Mouse (Mus musculus): Measurements from ENCODE around the gene Carnmt1. TPM values are rescaled to one million over a fixed set of nuclear protein-coding genes. Genes with fewer than 3 reads are reported as not detected.
A peak's percentile ranks its signal among the peaks of the same experiment; 100 is the strongest.
"Not testable (repeated sequence)": the region's sequence is repeated elsewhere in the genome, so short reads cannot be mapped to it uniquely, and the experiment has no call there.

Carnmt1 gene
- polyA plus RNA-seq, 1 experiment from 2014 or later, result 35.9 TPM

- TF ChIP-seq CTCF (IDR thresholded peaks at IDR 0.05; ENCODE audit: low read depth), result peak; percentile 26; the same call in 1 of the 2 replicates
- H3K27ac ChIP-seq, result peak overlapping the region; percentile 94
- H3K4me2 ChIP-seq (ENCODE audit: low read length), result peak overlapping the region; percentile 69
- not testable (repeated sequence) for H3K27me3 ChIP-seq (ENCODE audit: insufficient read depth, low read length); H3K9me3 ChIP-seq (replicated peaks; ENCODE audit: low read length); H3K36me3 ChIP-seq (ENCODE audit: insufficient read depth, low read length); H3K4me1 ChIP-seq (replicated peaks; ENCODE audit: insufficient read depth, low read length)
- H3K9ac ChIP-seq (ENCODE audit: low read depth, low read length), result peak overlapping the region; percentile 76
- peak overlapping the region; percentile 77 for H3K4me3 ChIP-seq (replicated peaks; ENCODE audit: low read depth, low read length)
- 0% methylated on average over 36 of the region's 46 CpGs for WGBS
- DNase-seq (ENCODE audit: low spot score), result peak; percentile 45
- ATAC-seq (replicated peaks; ENCODE audit: low FRiP score, low read depth), result peak; percentile 55
Measured at GRCm38 (mm10) chr19:18713357-18713756, 42.8 kb downstream of the Carnmt1 start.

GRCm38 (mm10) chr19:18716374-18716773, 45.8 kb downstream of the Carnmt1 start:
- no peak overlapping the region for H3K9ac ChIP-seq (ENCODE audit: low read depth, low read length)
- H3K4me1 ChIP-seq (replicated peaks; ENCODE audit: insufficient read depth, low read length), result peaks cover 5% of the 10 kb centered on the region; the same call in 1 of the 2 replicates
- peak; percentile 85 for DNase-seq (ENCODE audit: low spot score)
- H3K36me3 ChIP-seq (ENCODE audit: insufficient read depth, low read length), result 0 out of 2 replicates have a peak, but pooled peaks cover 3% of the 10 kb centered on the region
- peak; percentile 80 for TF ChIP-seq CTCF (IDR thresholded peaks at IDR 0.05; ENCODE audit: low read depth)
- no peak overlapping the region for H3K4me2 ChIP-seq (ENCODE audit: low read length)
- H3K27ac ChIP-seq, result no peak overlapping the region
- ATAC-seq (replicated peaks; ENCODE audit: low FRiP score, low read depth), result no peak
- H3K4me3 ChIP-seq (replicated peaks; ENCODE audit: low read depth, low read length), result no peak overlapping the region
- H3K27me3 ChIP-seq (ENCODE audit: insufficient read depth, low read length), result no peaks in the 10 kb centered on the region
- 24% methylated on average over 1 of the region's 1 CpGs for WGBS
- H3K9me3 ChIP-seq (replicated peaks; ENCODE audit: low read length), result no peaks in the 10 kb centered on the region

- Histone ChIP-seq H3K9ac (ENCODE audit: low read depth, low read length) (no peak overlapping the region), H3K27me3 (ENCODE audit: insufficient read depth, low read length) (no peaks in the 10 kb centered on the region), H3K9me3 (replicated peaks; ENCODE audit: low read length) (no peaks in the 10 kb centered on the region), H3K4me2 (ENCODE audit: low read length) (no peak overlapping the region), H3K4me1 (replicated peaks; ENCODE audit: insufficient read depth, low read length) (no peaks in the 10 kb centered on the region), H3K4me3 (replicated peaks; ENCODE audit: low read depth, low read length) (no peak overlapping the region), H3K36me3 (ENCODE audit: insufficient read depth, low read length) (0 out of 2 replicates have a peak, but pooled peaks cover 3% of the 10 kb centered on the region), H3K27ac (no peak overlapping the region)
- no peak for DNase-seq (ENCODE audit: low spot score)
- 81% methylated on average over 3 of the region's 3 CpGs for WGBS
- no peak for ATAC-seq (replicated peaks; ENCODE audit: low FRiP score, low read depth)
- no peak for TF ChIP-seq CTCF (IDR thresholded peaks at IDR 0.05; ENCODE audit: low read depth)
Measured at GRCm38 (mm10) chr19:18720337-18720736, 49.8 kb downstream of the Carnmt1 start.

GRCm38 (mm10) chr19:18725186-18725585, 54.6 kb downstream of the Carnmt1 start:
- no peak for DNase-seq (ENCODE audit: low spot score)
- Histone ChIP-seq H3K4me1 (replicated peaks; ENCODE audit: insufficient read depth, low read length) (no peaks in the 10 kb centered on the region), H3K27me3 (ENCODE audit: insufficient read depth, low read length) (no peaks in the 10 kb centered on the region), H3K9ac (ENCODE audit: low read depth, low read length) (no peak overlapping the region), H3K27ac (no peak overlapping the region), H3K4me2 (ENCODE audit: low read length) (no peak overlapping the region), H3K36me3 (ENCODE audit: insufficient read depth, low read length) (no peaks in the 10 kb centered on the region), H3K9me3 (replicated peaks; ENCODE audit: low read length) (no peaks in the 10 kb centered on the region), H3K4me3 (replicated peaks; ENCODE audit: low read depth, low read length) (no peak overlapping the region)
- 78% methylated on average over 2 of the region's 2 CpGs for WGBS
- no peak for TF ChIP-seq CTCF (IDR thresholded peaks at IDR 0.05; ENCODE audit: low read depth)
- ATAC-seq (replicated peaks; ENCODE audit: low FRiP score, low read depth), result no peak

- Histone ChIP-seq H3K4me3 (replicated peaks; ENCODE audit: low read depth, low read length) (no peak overlapping the region), H3K4me2 (ENCODE audit: low read length) (no peak overlapping the region), H3K9me3 (replicated peaks; ENCODE audit: low read length) (no peaks in the 10 kb centered on the region), H3K4me1 (replicated peaks; ENCODE audit: insufficient read depth, low read length) (no peaks in the 10 kb centered on the region), H3K36me3 (ENCODE audit: insufficient read depth, low read length) (no peaks in the 10 kb centered on the region), H3K27me3 (ENCODE audit: insufficient read depth, low read length) (no peaks in the 10 kb centered on the region), H3K9ac (ENCODE audit: low read depth, low read length) (no peak overlapping the region), H3K27ac (no peak overlapping the region)
- DNase-seq (ENCODE audit: low spot score) (no peak), ATAC-seq (replicated peaks; ENCODE audit: low FRiP score, low read depth) (no peak)
- WGBS, result 60% methylated on average over 7 of the region's 7 CpGs
- TF ChIP-seq CTCF (IDR thresholded peaks at IDR 0.05; ENCODE audit: low read depth), result no peak
Measured at GRCm38 (mm10) chr19:18730255-18730654, 59.7 kb downstream of the Carnmt1 start.

GRCm38 (mm10) chr19:18731077-18731476, 60.5 kb downstream of the Carnmt1 start:
- no peak overlapping the region for H3K27ac ChIP-seq
- H3K36me3 ChIP-seq (ENCODE audit: insufficient read depth, low read length), result no peaks in the 10 kb centered on the region
- DNase-seq (ENCODE audit: low spot score), result no peak
- no peaks in the 10 kb centered on the region for H3K4me1 ChIP-seq (replicated peaks; ENCODE audit: insufficient read depth, low read length)
- 32% methylated on average over 7 of the region's 7 CpGs for WGBS
- no peaks in the 10 kb centered on the region for H3K9me3 ChIP-seq (replicated peaks; ENCODE audit: low read length)
- no peak overlapping the region for H3K9ac ChIP-seq (ENCODE audit: low read depth, low read length)
- H3K27me3 ChIP-seq (ENCODE audit: insufficient read depth, low read length), result no peaks in the 10 kb centered on the region
- H3K4me3 ChIP-seq (replicated peaks; ENCODE audit: low read depth, low read length), result no peak overlapping the region
- no peak for TF ChIP-seq CTCF (IDR thresholded peaks at IDR 0.05; ENCODE audit: low read depth)
- no peak overlapping the region for H3K4me2 ChIP-seq (ENCODE audit: low read length)
- ATAC-seq (replicated peaks; ENCODE audit: low FRiP score, low read depth), result no peak

- no peak for TF ChIP-seq CTCF (IDR thresholded peaks at IDR 0.05; ENCODE audit: low read depth)
- Histone ChIP-seq H3K4me3 (replicated peaks; ENCODE audit: low read depth, low read length) (no peak overlapping the region), H3K27me3 (ENCODE audit: insufficient read depth, low read length) (no peaks in the 10 kb centered on the region), H3K4me1 (replicated peaks; ENCODE audit: insufficient read depth, low read length) (no peaks in the 10 kb centered on the region), H3K36me3 (ENCODE audit: insufficient read depth, low read length) (no peaks in the 10 kb centered on the region), H3K9ac (ENCODE audit: low read depth, low read length) (no peak overlapping the region), H3K27ac (no peak overlapping the region), H3K9me3 (replicated peaks; ENCODE audit: low read length) (no peaks in the 10 kb centered on the region), H3K4me2 (ENCODE audit: low read length) (no peak overlapping the region)
- no peak for ATAC-seq (replicated peaks; ENCODE audit: low FRiP score, low read depth)
- WGBS, result 93% methylated on average over 4 of the region's 4 CpGs
- DNase-seq (ENCODE audit: low spot score), result no peak
Measured at GRCm38 (mm10) chr19:18735901-18736300, 65.3 kb downstream of the Carnmt1 start.
